In genomic region chr2:118597673-118598568, GRCm38 (mm10) we compare ENCODE assay signal across 8 mouse cellular contexts. TPM values are rescaled to one million over a fixed set of nuclear protein-coding genes. Genes with fewer than 3 reads are reported as not detected.
DNase-seq lines count a peak whose midpoint lies in the region; ATAC-seq and TF ChIP-seq lines count a peak whose summit lies in the region.

TSS of gene Bub1b (plus strand) at chr2:118598211.

- TF ChIP-seq CTCF in cortical plate, adult 2 months (IDR thresholded peaks at IDR 0.05; ENCODE audit: extremely low read depth, insufficient read depth, low read length) = no peak

- peaks cover 30% of the 10 kb centered on the region for H3K36me3 ChIP-seq in megakaryocyte, embryonic 14.5 days (replicated peaks; ENCODE audit: low read length)

- no peaks in the 10 kb centered on the region for H3K4me1 ChIP-seq in cortical plate, adult 2 months (ENCODE audit: control insufficient read depth, insufficient read depth, low read length)
- peaks cover 33% of the 10 kb centered on the region for H3K4me1 ChIP-seq in megakaryocyte, embryonic 14.5 days

- H3K27ac ChIP-seq in cortical plate, adult 2 months (ENCODE audit: insufficient read depth, low read length) = no peak within 1 kb of the TSS

- H3K4me3 ChIP-seq in cortical plate, adult 2 months (ENCODE audit: insufficient read depth, low read length) = peak within 1 kb of the TSS; percentile 39
- H3K4me3 ChIP-seq in megakaryocyte, embryonic 14.5 days (replicated peaks) = peak within 1 kb of the TSS; percentile 99

- peaks cover 2% of the 10 kb centered on the region; the same call in 1 of the 2 replicates for H3K9me3 ChIP-seq in megakaryocyte, embryonic 14.5 days

- no peaks in the 10 kb centered on the region for H3K27me3 ChIP-seq in megakaryocyte, embryonic 14.5 days (replicated peaks)

- DNase-seq in gastrocnemius, adult 8-10 months (ENCODE audit: low spot score in 2 of 2) = peak; percentile 75 to 81
- peak; percentile 79 for DNase-seq in hindlimb bud, embryonic 11.5 days (ENCODE audit: extremely low spot score, low read depth, low spot score)
- peak; percentile 71 to 85 for DNase-seq in left cerebral cortex, adult 8-10 months (ENCODE audit: low spot score in 2 of 2)
- DNase-seq in right cerebral cortex, postnatal 10 days (ENCODE audit: low spot score in 2 of 2) = peak; percentile 94 to 95
- DNase-seq in urinary bladder, postnatal 25 days (ENCODE audit: low spot score) = peak; percentile 77

- TF ChIP-seq POLR2A in cortical plate, adult 2 months (IDR thresholded peaks at IDR 0.05; ENCODE audit: extremely low read depth, insufficient read depth, low read length) = no peak

- ATAC-seq in activated CD4-positive, CD25-positive, alpha-beta regulatory T cell, adult 4 months = peak; percentile 99

RNA-seq across cellular contexts. Expression of gene Bub1b, which starts in this region (rescaled TPM):
- polyA plus RNA-seq in activated CD4-positive, CD25-positive, alpha-beta regulatory T cell, adult 4 months (2017; shearing (Covaris generic)) = 10 to 100 TPM; 11.4 to 18.8 TPM
- 1.9 and 2.8 TPM in 2 replicates for polyA plus RNA-seq in cortical plate, adult 2 months (2012; rRNA removed)
- under 1 TPM in 2 of 4 experiments, not detected in 2; 0.13 to 0.38 TPM for total RNA-seq in gastrocnemius, adult 8-10 months (2022)
- 1 to 10 TPM in 3 of 4 experiments, under 1 TPM in 1; 0.98 to 2.6 (median 1.8) TPM for total RNA-seq in left cerebral cortex, adult 8-10 months (2022)
- polyA plus RNA-seq in megakaryocyte, embryonic 14.5 days (2012; ENCODE audit: insufficient read depth, low replicate concordance) = 1.9 and 5.4 TPM in 2 replicates

Comparison
In these comparisons a context has a peak if more than half of its experiments do, and no peak if none do; other contexts are left out.
1. Peak in DNase-seq in gastrocnemius, adult 8-10 months; RNA of the gene not detected or under 1 TPM.